Mouse (Mus musculus) embryonic stem cell, embryonic (primary cell): Measurements from ENCODE around the gene Plet1.

Source experiments
- CTCF ChIA-PET, 4 experiments: fragments of 300-600 bp in 2 of 4; fragments of 350-600 bp in 2 of 4; sonication (Branson Sonifier 250); formaldehyde crosslinking; loops; one replicate each; lab custom pipeline; 2022; ENCODE audit warnings: inconsistent platforms in 2 of 4; lab: Charles Lee
- POLR2A ChIA-PET, 4 experiments: fragments of 300-600 bp in 2 of 4; fragments of 350-600 bp in 2 of 4; sonication (Branson Sonifier 250); formaldehyde crosslinking; loops; one replicate each; lab custom pipeline; 2022; ENCODE audit warnings: antibody characterized with exemption in 4 of 4, inconsistent platforms in 1 of 4; lab: Charles Lee

The Plet1 gene

DNA sequence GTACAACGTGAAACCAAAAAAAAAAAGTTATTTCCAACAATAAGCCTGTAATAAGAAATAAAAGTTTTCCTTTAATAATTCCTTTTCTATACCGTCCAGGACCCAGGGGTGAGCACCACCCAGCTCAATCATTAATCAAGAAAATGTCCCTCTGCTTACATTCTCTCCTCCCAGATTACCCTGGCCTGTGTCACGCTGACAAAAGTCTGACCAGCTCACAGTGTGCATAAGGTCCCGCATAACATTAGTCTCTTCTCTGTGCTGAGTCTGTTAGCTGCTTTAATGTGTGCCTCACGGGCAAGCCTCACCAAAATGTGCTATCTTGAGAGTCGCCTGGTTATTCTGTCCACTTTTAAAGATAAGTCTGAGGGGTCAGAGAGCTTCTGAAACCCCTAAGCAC is 11.1 kb downstream of the Plet1 start:
- ChIA-PET CTCF (interaction anchor here in 2 of 4 experiments (1.0 to 1.3 kb wide), 2 partner anchors 23 to 42 kb away, joined by 3 to 7 read pairs; partner anchors contain the start of gene Pts (in 1 of the 2)), POLR2A (interaction anchor here in 2 of 4 experiments (0.5 to 2.1 kb wide), 8 partner anchors 9 to 98 kb away, joined by 3 to 11 read pairs (median 3); partner anchors contain the start of genes Pts (in 2 of the 2) and Sdhd (in 1 of the 2))

- CTCF ChIA-PET: interaction anchor here in 1 of 4 experiments (1.0 kb wide), 1 partner anchor 13 kb away, joined by 3 read pairs; the partner anchor contains the start of gene Plet1
Observed at GRCm38 (mm10) chr9:50507570-50507969, 13.2 kb downstream of the Plet1 start.

DNA sequence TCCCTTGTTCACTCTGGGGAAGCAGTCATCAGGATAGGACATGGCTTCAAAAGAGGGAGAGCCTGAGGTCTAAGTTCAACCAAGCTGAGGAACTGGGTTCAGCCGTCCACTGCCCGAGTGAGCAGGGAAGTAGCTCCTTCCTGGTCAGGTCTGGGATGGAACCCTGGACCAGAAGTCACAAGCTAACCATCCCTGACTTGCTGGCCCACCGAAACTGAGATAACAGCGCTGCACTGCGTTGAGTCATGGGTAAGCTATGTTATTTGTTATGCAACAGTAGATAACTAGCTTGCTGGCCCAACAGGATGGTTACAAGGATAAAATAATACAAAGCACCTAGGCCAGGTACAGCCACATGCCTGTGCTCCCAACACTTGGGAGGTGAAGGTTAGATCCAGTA is 21.1 kb downstream of the Plet1 start:
- ChIA-PET POLR2A (interaction anchor here in 1 of 4 experiments (0.6 to 1.0 kb wide), 2 partner anchors 63 to 66 kb away, joined by 3 read pairs; no protein-coding TSS in a partner anchor), CTCF (interaction anchor here in 2 of 4 experiments (1.1 kb wide), 2 partner anchors 13 to 53 kb away, joined by 3 to 4 read pairs; partner anchors contain the start of gene Pts (in 1 of the 2))

More at GRCm38 (mm10) chr9:50507570-50507969, 13.2 kb downstream of the Plet1 start:
- POLR2A ChIA-PET: interaction anchor here in 1 of 4 experiments (0.8 to 1.1 kb wide), 3 partner anchors 14 to 96 kb away, joined by 3 to 5 read pairs (median 3); partner anchors contain the start of genes Plet1, Sdhd and Timm8b

GRCm38 (mm10) chr9:50518781-50519180 is 24.5 kb downstream of the Plet1 start:
- ChIA-PET CTCF (interaction anchor here (0.7 to 3.5 kb wide), 16 partner anchors 9 to 202 kb away, joined by 3 to 34 read pairs (median 4); partner anchors contain the start of gene Pts (in 4 of the 4)), POLR2A (interaction anchor here in 3 of 4 experiments (0.5 to 1.3 kb wide), 4 partner anchors 9 to 75 kb away, joined by 3 to 5 read pairs (median 4); partner anchors contain the start of gene Pts (in 2 of the 3))

- ChIA-PET POLR2A (no interaction called here), CTCF (interaction anchor here in 2 of 4 experiments (0.5 to 2.3 kb wide), 2 partner anchors 8 to 68 kb away, joined by 4 to 5 read pairs; partner anchors contain the start of gene Pts (in 1 of the 2))
Observed at GRCm38 (mm10) chr9:50520748-50521147, 26.4 kb downstream of the Plet1 start.

- CTCF ChIA-PET: interaction anchor here in 1 of 4 experiments (2.3 kb wide), 1 partner anchor 69 kb away, joined by 5 read pairs; no protein-coding TSS in a partner anchor
- POLR2A ChIA-PET: no interaction called here
Observed at GRCm38 (mm10) chr9:50521562-50521961, 27.2 kb downstream of the Plet1 start.

DNA sequence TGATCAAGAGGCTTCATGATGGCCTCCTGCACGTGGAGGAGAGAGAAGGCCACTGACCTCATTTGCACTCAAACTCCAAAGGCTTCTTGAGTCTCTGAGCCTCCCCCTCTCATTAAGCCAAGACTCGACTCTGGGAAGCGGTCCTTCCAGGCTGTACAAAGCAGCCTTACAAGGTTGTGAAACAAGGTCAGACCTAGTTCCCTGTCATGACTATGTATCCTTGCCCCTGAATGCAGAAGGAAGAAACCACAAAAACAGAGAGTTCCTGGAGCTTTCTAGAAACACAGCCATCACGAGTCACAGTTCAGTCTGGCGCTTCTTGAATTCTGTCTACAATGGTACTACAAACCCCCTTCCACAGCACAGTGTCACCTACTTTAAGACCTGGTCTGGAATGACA is 28.2 kb downstream of the Plet1 start:
- ChIA-PET POLR2A (no interaction called here), CTCF (interaction anchor here in 2 of 4 experiments (0.7 to 1.0 kb wide), 2 partner anchors 59 to 70 kb away, joined by 3 read pairs; no protein-coding TSS in a partner anchor)

- ChIA-PET POLR2A (interaction anchor here in 2 of 4 experiments (0.5 to 1.8 kb wide), 7 partner anchors 20 to 1443 kb away, joined by 3 to 7 read pairs (median 4); partner anchors contain the start of gene Plet1 (in 1 of the 2)), CTCF (interaction anchor here in 2 of 4 experiments (1.0 to 4.8 kb wide), 4 partner anchors 62 to 81 kb away, joined by 5 to 93 read pairs (median 6); no protein-coding TSS in a partner anchor)
Observed at GRCm38 (mm10) chr9:50524936-50525335, 30.6 kb downstream of the Plet1 start.

DNA sequence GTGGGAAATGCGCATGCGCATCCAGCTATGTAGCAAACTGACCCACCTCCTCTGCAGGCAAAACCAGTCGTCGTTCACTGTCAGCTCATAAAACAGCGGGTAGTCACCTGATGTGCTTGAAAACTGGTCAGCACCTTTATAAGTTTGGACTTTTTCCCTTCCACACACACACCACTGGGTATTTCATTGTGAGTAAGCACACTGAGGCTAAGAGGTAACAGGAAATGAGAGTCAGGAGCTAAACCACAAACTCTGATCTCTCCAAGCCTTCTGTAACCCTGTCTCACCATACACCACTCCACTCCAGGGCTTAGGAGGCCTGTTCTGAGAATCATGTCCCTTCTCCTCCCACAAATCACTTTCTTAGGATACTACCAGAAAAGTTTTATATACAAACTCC is 31.3 kb downstream of the Plet1 start:
- ChIA-PET CTCF (interaction anchor here in 2 of 4 experiments (0.8 to 4.8 kb wide), 5 partner anchors 62 to 81 kb away, joined by 3 to 93 read pairs (median 6); no protein-coding TSS in a partner anchor), POLR2A (interaction anchor here in 2 of 4 experiments (0.5 to 1.8 kb wide), 8 partner anchors 20 to 1444 kb away, joined by 3 to 7 read pairs (median 4); partner anchors contain the start of gene Plet1 (in 1 of the 2))

- ChIA-PET POLR2A (interaction anchor here (0.5 to 2.8 kb wide), 56 partner anchors 9 to 1042 kb away, joined by 3 to 18 read pairs (median 4); partner anchors contain the start of genes Sdhd (in 2 of the 4), Timm8b (in 2 of the 4), Ttc12 (in 2 of the 4) and Fdxacb1 (in 1 of the 4)), CTCF (interaction anchor here (0.7 to 4.8 kb wide), 99 partner anchors 9 to 1043 kb away, joined by 3 to 93 read pairs (median 5); partner anchors contain the start of genes Il18 (in 3 of the 4), Bco2 (in 2 of the 4), Sdhd (in 2 of the 4) and Timm8b (in 2 of the 4))
Observed at GRCm38 (mm10) chr9:50527860-50528259, 33.5 kb downstream of the Plet1 start.

- POLR2A ChIA-PET: interaction anchor here (0.5 to 2.8 kb wide), 70 partner anchors 9 to 1042 kb away, joined by 3 to 18 read pairs (median 4); partner anchors contain the start of genes Timm8b (in 3 of the 4), Sdhd (in 2 of the 4), Ttc12 (in 2 of the 4) and Fdxacb1 (in 1 of the 4)
- CTCF ChIA-PET: interaction anchor here (0.6 to 4.8 kb wide), 116 partner anchors 8 to 1043 kb away, joined by 3 to 93 read pairs (median 5); partner anchors contain the start of genes Il18 (in 3 of the 4), Bco2 (in 2 of the 4), Sdhd (in 2 of the 4) and Timm8b (in 2 of the 4)
Observed at GRCm38 (mm10) chr9:50528293-50528892, 34.1 kb downstream of the Plet1 start, which contains the start of gene Pts. TSS of gene Pts (minus strand) at chr9:50528724.

DNA sequence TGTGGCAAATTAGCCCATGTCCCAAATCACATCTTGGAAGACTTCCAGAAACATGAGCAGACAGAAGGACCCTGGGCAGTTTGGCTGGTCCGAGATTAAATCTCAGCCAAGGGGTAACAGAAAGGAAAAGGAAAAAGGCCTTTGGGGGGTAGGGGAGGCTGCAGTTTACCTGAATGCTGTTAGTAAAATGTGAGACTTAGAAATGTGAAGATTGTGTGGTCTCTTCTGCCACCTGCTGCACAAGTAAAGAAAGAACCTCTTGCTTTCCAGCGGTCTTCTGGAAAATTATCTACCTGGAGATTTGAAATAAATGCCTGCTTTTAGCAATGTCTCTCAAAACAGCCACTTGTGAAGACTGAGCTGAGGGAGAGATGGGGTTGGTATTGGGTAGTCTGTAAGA is 36.6 kb downstream of the Plet1 start:
- CTCF ChIA-PET: interaction anchor here in 2 of 4 experiments (0.9 to 1.1 kb wide), 3 partner anchors 78 to 87 kb away, joined by 3 to 5 read pairs (median 4); no protein-coding TSS in a partner anchor

GRCm38 (mm10) chr9:50533328-50533727 is 39.0 kb downstream of the Plet1 start:
- ChIA-PET POLR2A (interaction anchor here in 2 of 4 experiments (0.7 kb wide), 2 partner anchors 103 to 160 kb away, joined by 3 read pairs; no protein-coding TSS in a partner anchor), CTCF (interaction anchor here in 2 of 4 experiments (0.6 to 1.3 kb wide), 4 partner anchors 71 to 162 kb away, joined by 3 to 12 read pairs (median 3); no protein-coding TSS in a partner anchor)

More for the DNA sequence above, 36.6 kb downstream of the Plet1 start:
- POLR2A ChIA-PET: interaction anchor here in 1 of 4 experiments (1.0 to 1.2 kb wide), 2 partner anchors 89 to 92 kb away, joined by 3 to 4 read pairs; no protein-coding TSS in a partner anchor

DNA sequence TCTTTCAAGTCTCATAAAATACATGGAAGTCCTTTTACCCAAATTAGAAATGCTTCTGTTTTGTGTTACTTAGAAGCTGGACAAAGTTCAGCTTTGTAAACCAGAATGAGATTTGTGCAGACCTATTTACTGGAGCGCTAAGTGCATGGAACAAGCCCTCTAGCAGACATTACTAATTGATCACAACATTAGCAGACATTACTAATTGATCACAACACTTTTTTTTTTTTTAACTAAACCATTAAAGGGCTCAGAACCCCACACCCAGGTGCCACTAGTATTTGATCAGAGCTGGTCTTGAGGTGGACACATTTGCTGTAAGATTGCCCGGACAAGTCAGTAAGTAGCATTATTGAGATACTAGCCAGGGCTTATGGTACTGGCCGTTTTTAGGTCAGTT is 39.5 kb downstream of the Plet1 start:
- ChIA-PET CTCF (interaction anchor here in 2 of 4 experiments (0.6 to 1.3 kb wide), 3 partner anchors 71 to 163 kb away, joined by 3 to 12 read pairs (median 3); no protein-coding TSS in a partner anchor), POLR2A (interaction anchor here in 2 of 4 experiments (0.7 kb wide), 2 partner anchors 103 to 159 kb away, joined by 3 read pairs; no protein-coding TSS in a partner anchor)

- CTCF ChIA-PET: no interaction called here
- POLR2A ChIA-PET: no interaction called here
Observed at GRCm38 (mm10) chr9:50535930-50536329, 41.6 kb downstream of the Plet1 start.

- POLR2A ChIA-PET: no interaction called here
- CTCF ChIA-PET: interaction anchor here in 2 of 4 experiments (0.8 to 2.2 kb wide), 3 partner anchors 8 to 85 kb away, joined by 3 to 6 read pairs (median 4); partner anchors contain the start of gene Pts (in 1 of the 2)
Observed at GRCm38 (mm10) chr9:50536603-50537135, 42.3 kb downstream of the Plet1 start.

- POLR2A ChIA-PET: interaction anchor here in 2 of 4 experiments (0.6 kb wide), 2 partner anchors 100 to 295 kb away, joined by 3 to 5 read pairs; no protein-coding TSS in a partner anchor
- CTCF ChIA-PET: interaction anchor here in 2 of 4 experiments (0.8 to 2.2 kb wide), 3 partner anchors 9 to 86 kb away, joined by 3 to 6 read pairs (median 4); partner anchors contain the start of gene Pts (in 1 of the 2)
Observed at GRCm38 (mm10) chr9:50537295-50537694, 43.0 kb downstream of the Plet1 start.
